Mouse (Mus musculus): ENCODE results near the gene Gsn.

The Gsn gene

GRCm38 (mm10) chr2:35255885-35256833 is at the start of gene Gsn:
Gene Gsn (plus strand): TSS chr2:35256380.
- no peak for DNase-seq (ENCODE audit: low read depth, low spot score)

GRCm38 (mm10) chr2:35206761-35207160 is 49.4 kb upstream of the Gsn start:
- no peak for DNase-seq (ENCODE audit: low read depth, low spot score)

- DNase-seq (ENCODE audit: low read depth, low spot score) = no peak
Observed at GRCm38 (mm10) chr2:35208054-35208453, 48.1 kb upstream of the Gsn start.

- no peak for DNase-seq (ENCODE audit: low read depth, low spot score)
Observed at GRCm38 (mm10) chr2:35208931-35209665, 47.1 kb upstream of the Gsn start.

- DNase-seq (ENCODE audit: low read depth, low spot score) = no peak
Observed at GRCm38 (mm10) chr2:35211681-35212080, 44.5 kb upstream of the Gsn start.

GRCm38 (mm10) chr2:35213345-35213910 is 42.8 kb upstream of the Gsn start:
- DNase-seq (ENCODE audit: low read depth, low spot score) = no peak

GRCm38 (mm10) chr2:35214881-35215358 is 41.3 kb upstream of the Gsn start:
- DNase-seq (ENCODE audit: low read depth, low spot score) = no peak

GRCm38 (mm10) chr2:35215363-35215762 is 40.8 kb upstream of the Gsn start:
- DNase-seq (ENCODE audit: low read depth, low spot score) = no peak

- no peak for DNase-seq (ENCODE audit: low read depth, low spot score)
Observed at GRCm38 (mm10) chr2:35216701-35217100, 39.5 kb upstream of the Gsn start.

GRCm38 (mm10) chr2:35218736-35219135 is 37.4 kb upstream of the Gsn start:
- no peak for DNase-seq (ENCODE audit: low read depth, low spot score)

GRCm38 (mm10) chr2:35222822-35223391 is 33.3 kb upstream of the Gsn start:
- no peak for DNase-seq (ENCODE audit: low read depth, low spot score)

- DNase-seq (ENCODE audit: low read depth, low spot score) = no peak
Observed at GRCm38 (mm10) chr2:35224285-35224684, 31.9 kb upstream of the Gsn start.

GRCm38 (mm10) chr2:35228145-35228544 is 28.0 kb upstream of the Gsn start:
- DNase-seq (ENCODE audit: low read depth, low spot score) = no peak

- DNase-seq (ENCODE audit: low read depth, low spot score) = no peak
Observed at GRCm38 (mm10) chr2:35230215-35230614, 26.0 kb upstream of the Gsn start.

GRCm38 (mm10) chr2:35231871-35232270 is 24.3 kb upstream of the Gsn start:
- DNase-seq (ENCODE audit: low read depth, low spot score) = no peak

- no peak for DNase-seq (ENCODE audit: low read depth, low spot score)
Observed at GRCm38 (mm10) chr2:35232595-35233445, 23.4 kb upstream of the Gsn start.

GRCm38 (mm10) chr2:35233898-35234297 is 22.3 kb upstream of the Gsn start:
- DNase-seq (ENCODE audit: low read depth, low spot score) = no peak

- DNase-seq (ENCODE audit: low read depth, low spot score) = no peak
Observed at GRCm38 (mm10) chr2:35235021-35235420, 21.2 kb upstream of the Gsn start.

- DNase-seq (ENCODE audit: low read depth, low spot score) = no peak
Observed at GRCm38 (mm10) chr2:35244241-35244640, 11.9 kb upstream of the Gsn start.

- no peak for DNase-seq (ENCODE audit: low read depth, low spot score)
Observed at GRCm38 (mm10) chr2:35247763-35248162, 8.4 kb upstream of the Gsn start.

- no peak for DNase-seq (ENCODE audit: low read depth, low spot score)
Observed at GRCm38 (mm10) chr2:35252733-35253132, 3.4 kb upstream of the Gsn start.

Data from WW6 (cell line).